Mouse (Mus musculus) monocyte, adult 2 months (primary cell): ENCODE data around the gene Klrc2.
"Not testable (repeated sequence)": the region's sequence is repeated elsewhere in the genome, so short reads cannot be mapped to it uniquely, and the experiment has no call there.

Source experiments
- DNase-seq, 2 experiments: peaks; one replicate each; pipeline ENCODE4 v3.0.0; 2022; ENCODE audit warnings: low spot score in 2 of 2, low read depth in 1 of 2

The Klrc2 gene

GRCm38 (mm10) chr6:129660589-129660988 lies at the start of gene Klrc2:
Klrc2 (minus strand) TSS chr6:129660689.
- DNase-seq = not testable (repeated sequence)

DNA sequence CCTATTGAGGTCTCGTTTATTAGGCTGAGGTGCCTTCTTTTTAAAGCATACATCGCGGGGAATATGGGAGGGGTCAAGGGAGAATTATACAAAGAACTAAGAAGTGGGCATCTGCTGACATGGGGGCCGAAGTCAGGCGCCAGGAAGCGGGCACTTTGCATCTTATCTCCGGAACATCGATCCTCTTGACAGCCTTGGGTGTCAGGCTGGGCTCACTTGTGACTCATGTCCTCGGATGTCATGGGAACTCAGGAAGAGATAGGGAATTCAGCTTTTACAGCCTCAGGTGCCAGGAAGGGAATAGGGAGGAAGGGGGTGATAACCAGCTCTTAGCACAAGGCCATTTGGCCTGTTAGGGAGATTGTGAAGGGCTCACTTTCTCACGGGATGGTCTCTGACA lies 30.9 kb upstream of the Klrc2 start:
- not testable (repeated sequence) for DNase-seq

DNA sequence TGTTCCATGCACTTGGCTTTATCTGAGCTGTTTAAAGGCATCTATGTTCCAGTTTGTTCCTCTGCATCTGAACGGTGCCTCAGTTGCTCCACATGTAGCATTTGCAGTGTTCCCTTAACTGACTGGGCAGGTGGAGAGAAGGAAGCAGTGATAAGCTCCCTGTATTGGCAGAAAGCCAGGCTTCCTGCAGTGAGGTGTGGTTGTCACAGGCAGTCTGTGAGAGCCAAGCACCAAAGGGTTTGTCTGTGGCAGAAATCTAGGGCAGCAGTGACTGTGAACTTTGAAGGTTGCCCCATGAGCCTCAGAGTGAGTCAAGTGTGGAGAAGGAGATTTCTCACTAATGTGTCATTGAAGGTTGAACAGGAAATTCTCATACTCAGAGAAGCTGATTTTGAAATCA lies 19.9 kb upstream of the Klrc2 start:
- DNase-seq = no peak

DNA sequence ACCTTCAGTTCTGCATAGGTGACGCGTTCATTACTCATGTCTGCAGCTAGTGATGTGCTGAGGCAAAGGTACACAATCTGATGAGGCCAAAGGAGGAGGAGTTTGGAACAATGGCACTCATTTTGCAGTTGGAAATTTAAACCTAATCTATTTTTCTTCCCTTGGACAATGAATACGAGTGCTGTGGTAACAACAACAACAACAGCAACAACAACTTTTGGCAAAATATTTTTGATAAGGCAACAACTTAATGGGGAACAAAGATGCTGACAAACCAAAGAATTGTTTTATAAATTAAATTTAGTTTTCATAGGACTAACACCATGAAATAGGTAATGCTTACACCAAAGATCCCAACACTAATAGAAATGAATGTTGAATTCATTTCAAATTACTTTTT lies 18.4 kb upstream of the Klrc2 start, which contains the start of gene Klrc1:
Gene Klrc1 (minus strand): TSS at position 101 of the 400 bp plus-strand sequence.
- no peak for DNase-seq

DNA sequence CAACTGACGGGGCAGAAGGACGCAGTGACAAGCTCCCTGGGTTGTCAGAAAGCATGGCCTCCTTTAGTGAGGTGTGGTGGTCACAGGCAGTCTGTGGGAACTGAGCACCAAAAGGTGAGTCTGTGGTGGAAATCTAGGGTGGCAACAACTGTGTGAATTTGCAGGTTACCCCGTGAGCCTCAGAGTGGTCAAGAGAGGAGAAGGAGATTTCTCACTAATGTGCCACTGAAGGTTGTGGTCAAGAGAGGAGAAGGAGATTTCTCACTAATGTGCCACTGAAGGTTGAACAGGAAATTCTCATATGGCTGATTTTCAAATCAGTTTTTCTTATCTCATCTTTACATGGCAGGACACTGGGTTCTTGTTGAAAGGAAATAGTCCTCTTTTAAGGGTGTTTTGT lies 812 bp upstream of the Klrc2 start:
- DNase-seq = not testable (repeated sequence)

- DNase-seq = not testable (repeated sequence)
These were observed 16.4 kb downstream of the Klrc2 start for GRCm38 (mm10) chr6:129644054-129644453.

- DNase-seq = not testable (repeated sequence)
These were observed 17.3 kb downstream of the Klrc2 start, which contains the start of gene Klrc3 for GRCm38 (mm10) chr6:129643237-129643636. Klrc3 (minus strand) TSS chr6:129643337.

DNA sequence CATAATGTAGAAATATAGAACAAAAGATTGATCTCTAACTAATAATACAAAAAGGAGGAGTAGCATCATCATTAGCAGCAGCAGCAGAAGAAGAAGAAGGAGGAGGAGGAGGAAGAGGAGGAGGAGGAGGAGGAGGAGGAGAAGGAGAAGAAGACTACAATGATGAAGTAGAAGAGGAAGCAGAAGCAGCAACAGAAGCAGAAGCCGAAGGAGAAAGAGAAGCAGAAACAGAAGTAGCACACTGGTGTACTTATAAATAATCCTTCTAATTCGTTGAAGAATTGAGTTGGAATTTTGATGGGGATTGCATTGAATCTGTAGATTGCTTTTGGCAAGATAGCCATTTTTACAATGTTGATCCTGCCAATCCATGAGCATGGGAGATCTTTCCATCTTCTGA lies 29.4 kb downstream of the Klrc2 start:
- not testable (repeated sequence) for DNase-seq

- no peak for DNase-seq
These were observed 36.8 kb downstream of the Klrc2 start, which contains the start of gene Klrk1 for GRCm38 (mm10) chr6:129623735-129624134. Klrk1 (minus strand) TSS chr6:129623864.

DNA sequence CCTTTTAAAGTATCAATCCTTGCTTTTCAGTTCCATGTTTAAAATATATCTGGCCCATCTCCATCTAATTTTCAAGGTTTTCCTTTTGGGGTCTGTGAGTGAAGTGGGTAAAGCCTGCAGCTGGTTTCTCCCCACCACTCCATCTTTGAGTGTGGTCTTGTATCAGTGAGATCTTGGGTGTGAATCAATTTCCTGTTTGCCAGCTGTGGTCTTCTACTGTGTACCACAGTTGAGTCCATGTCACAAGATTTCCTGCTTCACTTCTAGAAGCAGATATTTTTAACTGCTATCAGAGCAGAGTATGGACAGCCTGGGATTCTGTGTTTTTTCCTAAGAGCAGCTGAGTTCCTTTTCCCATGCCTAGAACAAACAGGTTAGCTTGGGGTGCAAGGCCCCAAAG lies 52.1 kb downstream of the Klrc2 start:
- no peak for DNase-seq
